Mouse (Mus musculus) neural tube, embryonic 14.5 days (tissue): Measurements from ENCODE around the gene Cdh23. TPM values are rescaled to one million over a fixed set of nuclear protein-coding genes. Genes with fewer than 3 reads are reported as not detected.

ENCODE experiments used
- ATAC-seq: fragments of 200-750 bp; cut with Nextera tagmentation; 2 replicates; pipeline ENCODE4 v1.8.0; 2017; ENCODE audit warnings: low read depth, mild to moderate bottlenecking, moderate TSS enrichment, moderate library complexity
- H3K27ac ChIP-seq: fragments of 300-500 bp; sonication (generic); 2 replicates; pipeline ENCODE4 v1.5.1; 2014; ENCODE audit warnings: low read depth, mild to moderate bottlenecking, control low read depth, low read length, moderate library complexity, mixed read lengths
- H3K27me3 ChIP-seq: fragments of 300-500 bp; sonication (generic); 2 replicates; pipeline ENCODE4 v1.6.1; 2014; ENCODE audit warnings: low read length; ENCODE audit not compliant: control insufficient read depth, insufficient read depth
- H3K36me3 ChIP-seq: fragments of 300-500 bp; sonication (generic); 2 replicates; pipeline ENCODE4 v1.6.1; 2014; ENCODE audit warnings: low read length, mixed read lengths; ENCODE audit not compliant: control insufficient read depth, insufficient read depth
- H3K4me1 ChIP-seq: fragments of 300-500 bp; sonication (generic); 2 replicates; pipeline ENCODE4 v1.6.1; 2014; ENCODE audit warnings: low read length; ENCODE audit not compliant: control insufficient read depth, insufficient read depth
- H3K4me2 ChIP-seq: fragments of 300-500 bp; sonication (generic); 2 replicates; pipeline ENCODE4 v1.6.1; 2014; ENCODE audit warnings: mild to moderate bottlenecking, low read depth, low read length, control low read depth
- H3K4me3 ChIP-seq: fragments of 300-500 bp; sonication (generic); 2 replicates; pipeline ENCODE4 v1.5.1; 2014; ENCODE audit warnings: low read depth, low read length, control low read depth, mixed read lengths
- H3K9ac ChIP-seq: fragments of 300-500 bp; sonication (generic); replicated peaks from 2 replicates; pipeline ENCODE4 v1.6.1; 2014; ENCODE audit warnings: low read depth, mild to moderate bottlenecking, control low read depth, low read length, mixed read lengths
- H3K9me3 ChIP-seq: fragments of 300-500 bp; sonication (generic); 2 replicates; pipeline ENCODE4 v1.6.1; 2016; ENCODE audit warnings: low read length; ENCODE audit not compliant: control insufficient read depth
- WGBS: fragments of 180-500 bp; shearing (Covaris S2); extraction: QIAGEN DNeasy Blood & Tissue Kit; methylation state at CpG from one replicate; pipeline ENCODE4 v1.1.7; 2014; 5-methylcytosine and 5-hydroxymethylcytosine counted together
- polyA plus RNA-seq: library from polyadenylated mRNA; unstranded; fragments of >200 nt; fragmentation: Nextera tagmentation; extraction: Ambion mirVana; gene quantifications from 2 replicates; pipeline ENCODE4 v1.2.1, GENCODE M21; 2014

Cdh23 gene
- polyA plus RNA-seq, 1 experiment from 2014 or later, result 15.4 TPM

DNA sequence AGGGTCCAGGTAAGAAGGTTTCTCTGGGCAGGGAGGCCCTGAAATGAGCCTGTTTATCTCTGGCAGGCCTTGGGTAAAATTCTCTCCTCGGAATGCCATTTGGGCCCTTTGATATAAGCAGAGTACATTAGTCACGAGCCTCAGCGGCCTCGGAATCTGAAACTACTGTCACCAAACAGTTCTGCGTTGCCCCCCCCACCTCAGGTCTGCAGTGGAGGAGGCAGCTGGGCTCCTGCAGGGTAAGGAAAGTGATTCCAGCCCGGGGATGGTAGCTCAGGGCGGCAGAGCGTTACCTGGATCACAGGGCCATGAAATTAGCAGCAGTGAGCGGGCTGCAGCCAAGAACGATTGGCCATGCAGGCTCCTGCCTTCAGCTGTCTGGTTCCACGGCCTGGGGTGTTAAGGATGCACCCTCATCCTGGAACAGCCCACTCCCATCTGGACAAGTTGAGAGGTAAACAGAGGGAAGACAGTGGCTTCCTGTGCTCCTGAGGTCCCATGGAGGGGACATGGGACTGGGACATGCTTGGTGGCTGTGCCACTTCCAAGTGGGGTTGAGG, 41.0 kb upstream of the Cdh23 start:
- Histone ChIP-seq H3K9ac (no peak overlapping the region), H3K36me3 (no peaks in the 10 kb centered on the region; the same call in 1 of the 2 replicates), H3K4me2 (no peak overlapping the region), H3K9me3 (no peaks in the 10 kb centered on the region), H3K27me3 (no peaks in the 10 kb centered on the region), H3K27ac (no peak overlapping the region), H3K4me3 (no peak overlapping the region), H3K4me1 (0 out of 2 replicates have a peak, but pooled peaks cover 1% of the 10 kb centered on the region)
- WGBS, result 57% methylated on average over 11 of the region's 11 CpGs
- peak; percentile 39; the same call in 1 of the 2 replicates for ATAC-seq

- 100% methylated on average over 1 of the region's 1 CpGs for WGBS
- Histone ChIP-seq H3K36me3 (no peaks in the 10 kb centered on the region; the same call in 1 of the 2 replicates), H3K9me3 (no peaks in the 10 kb centered on the region), H3K27me3 (no peaks in the 10 kb centered on the region), H3K9ac (no peak overlapping the region), H3K27ac (no peak overlapping the region), H3K4me3 (no peak overlapping the region), H3K4me2 (no peak overlapping the region), H3K4me1 (0 out of 2 replicates have a peak, but pooled peaks cover 3% of the 10 kb centered on the region)
- ATAC-seq, result no peak
Observed at GRCm38 (mm10) chr10:60735737-60736136, 39.4 kb upstream of the Cdh23 start.

DNA sequence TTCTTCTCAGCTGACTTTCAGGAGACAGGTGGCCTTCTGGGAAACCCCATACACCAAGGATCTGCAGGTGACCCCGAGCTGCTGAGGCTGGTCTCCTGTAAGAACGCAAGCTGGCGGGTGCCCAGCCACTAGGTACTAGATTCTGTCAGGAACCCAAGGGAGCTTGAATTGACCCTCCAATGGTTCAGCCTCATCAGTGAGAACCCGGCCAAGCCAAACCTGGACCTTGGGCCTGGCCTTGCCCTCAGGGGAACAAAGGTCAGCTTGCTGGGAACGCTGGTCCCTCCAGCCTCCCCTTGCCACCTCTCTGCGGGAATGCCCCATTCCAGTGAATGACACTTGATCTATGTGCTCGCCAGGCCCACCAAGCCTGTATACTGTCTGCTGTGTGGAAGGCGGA, 37.2 kb upstream of the Cdh23 start:
- ATAC-seq, result no peak
- no peaks in the 10 kb centered on the region for H3K36me3 ChIP-seq
- no peak overlapping the region for H3K9ac ChIP-seq
- H3K27me3 ChIP-seq, result no peaks in the 10 kb centered on the region
- no peak overlapping the region for H3K27ac ChIP-seq
- 0 out of 2 replicates have a peak, but pooled peaks cover 3% of the 10 kb centered on the region for H3K4me1 ChIP-seq
- H3K4me3 ChIP-seq, result no peak overlapping the region
- no peaks in the 10 kb centered on the region for H3K9me3 ChIP-seq
- 79% methylated on average over 8 of the region's 8 CpGs for WGBS
- no peak overlapping the region for H3K4me2 ChIP-seq

DNA sequence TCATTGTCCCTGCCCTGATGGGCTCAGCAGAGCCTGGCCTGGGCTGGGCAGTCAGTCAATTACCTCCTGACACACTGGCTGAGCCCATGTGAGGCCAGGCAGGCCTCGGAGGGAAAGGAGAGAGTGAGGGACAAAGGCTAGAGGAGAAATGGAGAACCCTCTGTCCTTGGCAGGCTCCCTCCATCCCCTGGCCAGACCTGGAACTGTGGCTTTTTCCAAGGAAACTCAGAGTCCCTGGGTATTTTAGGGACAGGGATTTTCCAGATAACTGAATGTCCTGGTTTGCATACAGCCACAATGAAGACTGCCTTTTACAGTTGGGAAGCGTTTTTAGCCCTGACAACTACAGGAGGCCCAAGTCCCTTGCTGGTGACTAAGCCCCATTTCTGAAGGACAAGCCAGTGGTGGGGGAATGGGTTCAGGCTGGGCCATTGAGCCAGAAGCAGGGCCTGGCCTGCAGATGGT, 36.1 kb upstream of the Cdh23 start:
- 43% methylated on average over 2 of the region's 2 CpGs for WGBS
- Histone ChIP-seq H3K4me2 (no peak overlapping the region), H3K9ac (no peak overlapping the region), H3K9me3 (no peaks in the 10 kb centered on the region), H3K4me3 (no peak overlapping the region), H3K36me3 (no peaks in the 10 kb centered on the region), H3K27me3 (no peaks in the 10 kb centered on the region), H3K27ac (peak overlapping the region; percentile 23; the same call in 1 of the 2 replicates), H3K4me1 (0 out of 2 replicates have a peak, but pooled peaks cover 3% of the 10 kb centered on the region)
- no peak for ATAC-seq

DNA sequence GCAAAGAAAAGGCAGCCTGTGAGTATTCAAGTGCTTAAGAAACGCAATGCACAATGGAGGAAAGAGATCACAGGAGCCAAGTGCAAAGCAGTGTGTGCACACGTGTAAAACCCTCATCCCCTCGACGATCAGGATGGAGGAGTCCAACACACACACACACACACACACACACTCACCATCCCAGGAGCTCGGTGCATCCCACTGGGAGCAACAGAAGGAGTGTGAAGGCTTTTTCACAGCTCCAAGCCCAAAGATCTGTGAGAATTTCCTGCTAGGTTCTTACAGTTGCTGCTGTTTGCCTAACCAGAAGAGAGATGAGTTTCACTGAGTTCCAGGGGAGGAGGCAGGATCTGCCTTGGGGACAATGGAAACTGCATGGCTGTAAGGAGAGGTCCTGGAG, 35.5 kb upstream of the Cdh23 start:
- Histone ChIP-seq H3K27ac (peak overlapping the region; percentile 23; the same call in 1 of the 2 replicates), H3K4me2 (no peak overlapping the region), H3K36me3 (no peaks in the 10 kb centered on the region), H3K9ac (no peak overlapping the region), H3K4me1 (0 out of 2 replicates have a peak, but pooled peaks cover 3% of the 10 kb centered on the region), H3K27me3 (no peaks in the 10 kb centered on the region), H3K9me3 (no peaks in the 10 kb centered on the region), H3K4me3 (no peak overlapping the region)
- no peak for ATAC-seq
- WGBS, result 45% methylated on average over 5 of the region's 5 CpGs

- 32% methylated on average over 5 of the region's 5 CpGs for WGBS
- Histone ChIP-seq H3K9me3 (no peaks in the 10 kb centered on the region), H3K27ac (no peak overlapping the region), H3K4me3 (no peak overlapping the region), H3K27me3 (no peaks in the 10 kb centered on the region), H3K4me2 (no peak overlapping the region), H3K9ac (no peak overlapping the region), H3K36me3 (no peaks in the 10 kb centered on the region), H3K4me1 (0 out of 2 replicates have a peak, but pooled peaks cover 3% of the 10 kb centered on the region)
- ATAC-seq, result no peak
Observed at GRCm38 (mm10) chr10:60727301-60727700, 31.0 kb upstream of the Cdh23 start.

GRCm38 (mm10) chr10:60726896-60727295, 30.6 kb upstream of the Cdh23 start:
- no peak for ATAC-seq
- no peak overlapping the region for H3K4me2 ChIP-seq
- no peak overlapping the region for H3K4me3 ChIP-seq
- no peaks in the 10 kb centered on the region for H3K4me1 ChIP-seq
- H3K9ac ChIP-seq, result no peak overlapping the region
- H3K36me3 ChIP-seq, result no peaks in the 10 kb centered on the region
- H3K27ac ChIP-seq, result no peak overlapping the region
- WGBS, result 81% methylated on average over 3 of the region's 3 CpGs
- H3K9me3 ChIP-seq, result no peaks in the 10 kb centered on the region
- H3K27me3 ChIP-seq, result no peaks in the 10 kb centered on the region

- Histone ChIP-seq H3K27me3 (no peaks in the 10 kb centered on the region), H3K4me1 (peaks cover 4% of the 10 kb centered on the region; the same call in 1 of the 2 replicates), H3K9ac (no peak overlapping the region), H3K4me3 (no peak overlapping the region), H3K9me3 (no peaks in the 10 kb centered on the region), H3K4me2 (no peak overlapping the region), H3K36me3 (no peaks in the 10 kb centered on the region), H3K27ac (no peak overlapping the region)
- 85% methylated on average over 6 of the region's 6 CpGs for WGBS
- ATAC-seq, result no peak
Observed at GRCm38 (mm10) chr10:60724496-60724895, 28.2 kb upstream of the Cdh23 start.

GRCm38 (mm10) chr10:60723345-60723744, 27.1 kb upstream of the Cdh23 start:
- ATAC-seq, result no peak
- Histone ChIP-seq H3K4me3 (no peak overlapping the region), H3K9me3 (no peaks in the 10 kb centered on the region), H3K4me2 (no peak overlapping the region), H3K9ac (no peak overlapping the region), H3K36me3 (no peaks in the 10 kb centered on the region), H3K4me1 (peaks cover 4% of the 10 kb centered on the region; the same call in 1 of the 2 replicates), H3K27ac (no peak overlapping the region), H3K27me3 (no peaks in the 10 kb centered on the region)
- 63% methylated on average over 1 of the region's 1 CpGs for WGBS
